Mouse (Mus musculus) lung, adult 2 months (tissue): ENCODE measurements at regions not wholly inside any gene's neighbourhood (a gene's known extent, or its start where the extent isn't known, plus 50 kb on each side); places are given as distances from the start of the nearest gene placed in this dataset.

ENCODE experiments used
- CTCF ChIP-seq: fragments of 200-500 bp; IDR thresholded peaks from 2 replicates; pipeline ENCODE4 v1.5.1; 2011; ENCODE audit warnings: mild to moderate bottlenecking, low read length, control low read depth; ENCODE audit not compliant: insufficient read depth
- POLR2A ChIP-seq: fragments of 200-500 bp; IDR thresholded peaks from 2 replicates; pipeline ENCODE4 v1.6.1; 2011; ENCODE audit warnings: low read depth, mild to moderate bottlenecking, control low read depth, low read length, borderline replicate concordance; ENCODE audit errors: extremely low read depth

DNA sequence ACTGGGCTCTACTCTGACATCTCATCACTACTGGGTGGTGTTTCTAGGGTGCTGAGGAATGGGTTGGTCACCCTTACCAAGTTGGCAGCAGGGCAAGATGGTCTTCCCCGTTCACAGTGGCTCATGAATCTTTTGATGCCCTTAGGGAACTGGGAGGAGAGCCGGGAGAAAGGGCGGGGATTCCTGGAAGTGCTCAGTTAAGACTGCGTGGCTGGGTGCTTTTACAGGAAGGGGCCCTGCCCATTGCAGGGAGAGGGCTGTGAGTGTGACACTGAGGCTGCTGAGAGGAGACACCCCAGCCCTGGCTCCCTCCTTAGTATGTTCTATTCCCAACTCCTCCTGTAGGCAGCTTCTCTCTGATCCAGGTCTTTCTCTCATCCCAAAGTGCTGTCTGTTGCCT lies 65.3 kb upstream of the 1700024P04Rik start:
- no peak for TF ChIP-seq POLR2A
- no peak for TF ChIP-seq CTCF
